8 mouse cellular contexts compared by ENCODE assay signal in the genomic region with DNA sequence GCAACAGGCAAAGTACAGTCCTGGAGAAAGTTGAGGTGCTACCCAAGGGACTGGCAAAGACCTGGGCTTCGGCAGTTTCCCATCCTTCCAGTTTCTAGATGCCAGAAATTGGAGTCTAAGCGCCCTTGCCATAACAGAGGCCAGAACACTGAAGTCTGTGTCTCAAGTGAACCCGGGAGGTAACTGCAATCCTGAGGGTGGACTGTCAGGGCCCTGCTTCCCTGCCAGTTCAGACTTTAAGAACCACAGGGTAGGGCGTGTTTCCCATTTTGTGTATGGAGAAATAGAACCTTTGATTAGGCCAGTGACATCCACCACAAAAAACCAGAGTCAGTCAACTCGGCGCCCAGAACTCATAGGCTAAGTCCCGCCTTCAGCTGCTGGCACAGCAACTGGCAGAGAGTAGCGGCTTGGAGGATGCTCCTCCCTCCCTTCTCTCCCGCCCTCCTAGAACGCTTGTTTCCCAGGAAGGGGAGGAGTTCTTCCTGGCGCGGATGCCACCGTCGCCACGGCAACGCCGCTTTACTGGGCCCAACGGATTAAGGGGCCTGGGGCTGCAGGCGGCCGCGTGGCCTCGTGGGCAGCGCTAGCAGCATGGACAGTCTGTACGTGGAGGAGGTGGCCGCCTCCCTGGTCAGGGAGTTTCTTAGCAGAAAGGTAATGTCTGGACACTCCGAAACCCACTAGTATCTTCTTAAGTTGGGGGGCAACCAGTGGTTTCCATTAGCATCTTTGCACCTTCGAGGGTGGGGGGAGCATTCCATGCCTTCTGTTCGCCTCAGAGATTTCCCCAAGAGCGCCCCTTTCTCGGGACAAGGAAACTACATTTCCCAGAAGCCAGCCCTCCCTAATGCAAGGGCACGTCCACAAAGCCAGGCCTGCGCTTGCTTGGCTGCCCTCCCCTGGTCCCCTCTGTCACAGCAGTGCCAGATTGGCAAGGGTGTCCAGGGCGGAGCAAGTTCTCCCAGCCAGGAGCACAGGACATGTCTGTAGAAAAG. TPM values are rescaled to one million over a fixed set of nuclear protein-coding genes. Genes with fewer than 3 reads are reported as not detected.
A peak's percentile ranks its signal among the peaks of the same experiment; 100 is the strongest.
DNase-seq lines count a peak whose midpoint lies in the region; ATAC-seq and TF ChIP-seq lines count a peak whose summit lies in the region.

A gene (plus strand): TSS at position 471 of the 998 bp plus-strand sequence.

- DNase-seq in Patski (ENCODE audit: low read depth, low spot score), result peak; percentile 62
- DNase-seq in cerebellum, postnatal 10 days, result peak; percentile 94 to 96
- peak; percentile 86 to 90 for DNase-seq in frontal cortex, adult 2 months (ENCODE audit: extremely low spot score in 1 of 2, low spot score in 1 of 2)
- DNase-seq in hindbrain, embryonic 10.5 days (ENCODE audit: low spot score), result peak; percentile 93
- peak; percentile 61 for DNase-seq in layer of hippocampus, adult 9-10 months (ENCODE audit: low spot score)
- DNase-seq in ovary, postnatal 10 days (ENCODE audit: low spot score), result peak; percentile 72
- peak; percentile 49 to 56 for DNase-seq in thymus, postnatal 10 days (ENCODE audit: low spot score in 2 of 2)

- in situ Hi-C loops in Patski (cut with MboI; ENCODE audit: low pct_unique_long_range_greater_than_20kb), result no loop called here

- CTCF ChIA-PET in Patski (lab: Charles Lee), result interaction anchor here (0.8 kb wide), 2 partner anchors 29 kb away, joined by 3 read pairs; no protein-coding TSS in a partner anchor

- peak within 1 kb of the TSS; percentile 52 for H3K9ac ChIP-seq in lung, embryonic 15.5 days

- POLR2A ChIA-PET in Patski (lab: Charles Lee), result no interaction called here

- H3K4me3 ChIP-seq in hindbrain, embryonic 10.5 days, result peak within 1 kb of the TSS; percentile 57
- peak within 1 kb of the TSS; percentile 61 for H3K4me3 ChIP-seq in lung, embryonic 15.5 days

- 4% methylated on average over 33 of the region's 33 CpGs for WGBS in hindbrain, embryonic 10.5 days
- WGBS in lung, embryonic 15.5 days, result 4% methylated on average over 32 of the region's 33 CpGs

- peak within 1 kb of the TSS; percentile 79 for H3K4me2 ChIP-seq in lung, embryonic 15.5 days

- peak; percentile 61 for TF ChIP-seq CTCF in Patski (IDR thresholded peaks at IDR 0.05)

- H3K4me1 ChIP-seq in hindbrain, embryonic 10.5 days (replicated peaks), result peaks cover 45% of the 10 kb centered on the region
- H3K4me1 ChIP-seq in lung, embryonic 15.5 days, result peaks cover 15% of the 10 kb centered on the region

- no peaks in the 10 kb centered on the region for H3K9me3 ChIP-seq in hindbrain, embryonic 10.5 days
- H3K9me3 ChIP-seq in lung, embryonic 15.5 days, result no peaks in the 10 kb centered on the region

- peak within 1 kb of the TSS; percentile 93 for H3K27ac ChIP-seq in hindbrain, embryonic 10.5 days
- peak within 1 kb of the TSS; percentile 94 for H3K27ac ChIP-seq in lung, embryonic 15.5 days

- ATAC-seq in Patski, result peak; percentile 96
- ATAC-seq in lung, embryonic 15.5 days (ENCODE audit: borderline replicate concordance, extremely low read depth, low FRiP score, low TSS enrichment), result peak; percentile 95

- no peaks in the 10 kb centered on the region for H3K27me3 ChIP-seq in Patski
- no peaks in the 10 kb centered on the region for H3K27me3 ChIP-seq in hindbrain, embryonic 10.5 days (ENCODE audit: insufficient read depth, poor library complexity, severe bottlenecking)
- no peaks in the 10 kb centered on the region for H3K27me3 ChIP-seq in lung, embryonic 15.5 days

- H3K36me3 ChIP-seq in hindbrain, embryonic 10.5 days, result no peaks in the 10 kb centered on the region
- no peaks in the 10 kb centered on the region for H3K36me3 ChIP-seq in lung, embryonic 15.5 days

RNA-seq across cellular contexts. Expression of the gene that starts here (rescaled TPM):
- 26.0 TPM for polyA plus RNA-seq in Patski (2021)
- polyA plus RNA-seq in frontal cortex, adult 2 months (2012; rRNA removed), result 9.2 and 10.2 TPM in 2 replicates
- polyA plus RNA-seq in hindbrain, embryonic 10.5 days (2016; fragmentation: Nextera tagmentation; extraction: Ambion mirVana), result 17.2 and 17.8 TPM in 2 replicates
- 16.1 and 16.4 TPM in 2 replicates for polyA plus RNA-seq in lung, embryonic 15.5 days (2015; fragmentation: Nextera tagmentation; extraction: Ambion mirVana)

Comparison
In these comparisons a context has a peak if more than half of its experiments do, and no peak if none do; other contexts are left out.
1. Peak in every context shown above with its lines: DNase-seq, ATAC-seq, H3K4me3 ChIP-seq and H3K27ac ChIP-seq.